Mouse (Mus musculus): ENCODE measurements around the gene Nrxn3. TPM values are rescaled to one million over a fixed set of nuclear protein-coding genes. Genes with fewer than 3 reads are reported as not detected.

Nrxn3 gene
- polyA plus RNA-seq, 1 experiment: 3.0 TPM

- H3K36me3 ChIP-seq (ENCODE audit: control insufficient read depth, insufficient read depth): no peaks in the 10 kb centered on the region
- no peak overlapping the region for H3ac ChIP-seq (ENCODE audit: control insufficient read depth, insufficient read length)
- TF ChIP-seq MAX (IDR thresholded peaks at IDR 0.05; ENCODE audit: low read depth) (no peak), MYOG (IDR thresholded peaks at IDR 0.05; ENCODE audit: control insufficient read depth in 1 of 3, insufficient read depth in 1 of 3, insufficient read length in 2 of 3, low read depth in 2 of 3) (no peak), E2F4 (IDR thresholded peaks at IDR 0.05; ENCODE audit: insufficient read depth) (no peak), MYOD1 (IDR thresholded peaks at IDR 0.05; ENCODE audit: control insufficient read depth in 1 of 3, insufficient read length in 2 of 3, low read depth in 2 of 3) (no peak), POLR2A (IDR thresholded peaks at IDR 0.05; ENCODE audit: insufficient read length, low read depth) (no peak), TCF3 (IDR thresholded peaks at IDR 0.05; ENCODE audit: insufficient read length, low read depth) (no peak), USF1 (IDR thresholded peaks at IDR 0.05; ENCODE audit: low read depth) (no peak), TCF12 (IDR thresholded peaks at IDR 0.05; ENCODE audit: insufficient read depth, poor library complexity, severe bottlenecking) (no peak), CEBPB (IDR thresholded peaks at IDR 0.05; ENCODE audit: insufficient read depth, poor library complexity, severe bottlenecking) (no peak), SRF (IDR thresholded peaks at IDR 0.05; ENCODE audit: control insufficient read depth, insufficient read length, low read depth) (no peak), POLR2AphosphoS2 (IDR thresholded peaks at IDR 0.05; ENCODE audit: insufficient read length, low read depth) (no peak), REST (IDR thresholded peaks at IDR 0.05; ENCODE audit: insufficient read depth, insufficient read length) (no peak)
- no peaks in the 10 kb centered on the region for H3K79me2 ChIP-seq (ENCODE audit: control insufficient read depth, insufficient read depth)
- no peaks in the 10 kb centered on the region for H3K27me3 ChIP-seq (ENCODE audit: control insufficient read depth, insufficient read depth, insufficient read length)
- no peak overlapping the region for H3K4me3 ChIP-seq
- H3K4me2 ChIP-seq (ENCODE audit: low read depth): no peak overlapping the region
Measured at GRCm38 (mm10) chr12:88897331-88897730, 174.7 kb downstream of the Nrxn3 start.

- Histone ChIP-seq H3K4me2 (ENCODE audit: low read depth) (no peak overlapping the region), H3K79me2 (ENCODE audit: control insufficient read depth, insufficient read depth) (no peaks in the 10 kb centered on the region), H3K4me3 (no peak overlapping the region), H3K36me3 (ENCODE audit: control insufficient read depth, insufficient read depth) (no peaks in the 10 kb centered on the region), H3K27me3 (ENCODE audit: control insufficient read depth, insufficient read depth, insufficient read length) (no peaks in the 10 kb centered on the region), H3ac (ENCODE audit: control insufficient read depth, insufficient read length) (no peak overlapping the region)
- no peak for TF ChIP-seq MAX (IDR thresholded peaks at IDR 0.05; ENCODE audit: low read depth)
- no peak for TF ChIP-seq E2F4 (IDR thresholded peaks at IDR 0.05; ENCODE audit: insufficient read depth)
- TF ChIP-seq TCF3 (IDR thresholded peaks at IDR 0.05; ENCODE audit: insufficient read length, low read depth): no peak
- no peak for TF ChIP-seq CEBPB (IDR thresholded peaks at IDR 0.05; ENCODE audit: insufficient read depth, poor library complexity, severe bottlenecking)
- no peak for TF ChIP-seq USF1 (IDR thresholded peaks at IDR 0.05; ENCODE audit: low read depth)
- no peak for TF ChIP-seq POLR2AphosphoS2 (IDR thresholded peaks at IDR 0.05; ENCODE audit: insufficient read length, low read depth)
- no peak for TF ChIP-seq REST (IDR thresholded peaks at IDR 0.05; ENCODE audit: insufficient read depth, insufficient read length)
- TF ChIP-seq POLR2A (IDR thresholded peaks at IDR 0.05; ENCODE audit: insufficient read length, low read depth): no peak
- no peak for TF ChIP-seq TCF12 (IDR thresholded peaks at IDR 0.05; ENCODE audit: insufficient read depth, poor library complexity, severe bottlenecking)
- no peak for TF ChIP-seq MYOG (IDR thresholded peaks at IDR 0.05; ENCODE audit: control insufficient read depth in 1 of 3, insufficient read depth in 1 of 3, insufficient read length in 2 of 3, low read depth in 2 of 3)
- TF ChIP-seq SRF (IDR thresholded peaks at IDR 0.05; ENCODE audit: control insufficient read depth, insufficient read length, low read depth): no peak
- no peak for TF ChIP-seq MYOD1 (IDR thresholded peaks at IDR 0.05; ENCODE audit: control insufficient read depth in 1 of 3, insufficient read length in 2 of 3, low read depth in 2 of 3)
Measured at GRCm38 (mm10) chr12:88900014-88900727, 177.5 kb downstream of the Nrxn3 start.

GRCm38 (mm10) chr12:88900728-88901080 lies 178.0 kb downstream of the Nrxn3 start:
- TF ChIP-seq USF1 (IDR thresholded peaks at IDR 0.05; ENCODE audit: low read depth) (no peak), TCF3 (IDR thresholded peaks at IDR 0.05; ENCODE audit: insufficient read length, low read depth) (no peak), SRF (IDR thresholded peaks at IDR 0.05; ENCODE audit: control insufficient read depth, insufficient read length, low read depth) (no peak), MAX (IDR thresholded peaks at IDR 0.05; ENCODE audit: low read depth) (no peak), TCF12 (IDR thresholded peaks at IDR 0.05; ENCODE audit: insufficient read depth, poor library complexity, severe bottlenecking) (no peak), CEBPB (IDR thresholded peaks at IDR 0.05; ENCODE audit: insufficient read depth, poor library complexity, severe bottlenecking) (no peak), POLR2A (IDR thresholded peaks at IDR 0.05; ENCODE audit: insufficient read length, low read depth) (no peak), MYOG (IDR thresholded peaks at IDR 0.05; ENCODE audit: control insufficient read depth in 1 of 3, insufficient read depth in 1 of 3, insufficient read length in 2 of 3, low read depth in 2 of 3) (no peak), REST (IDR thresholded peaks at IDR 0.05; ENCODE audit: insufficient read depth, insufficient read length) (no peak), MYOD1 (IDR thresholded peaks at IDR 0.05; ENCODE audit: control insufficient read depth in 1 of 3, insufficient read length in 2 of 3, low read depth in 2 of 3) (no peak), POLR2AphosphoS2 (IDR thresholded peaks at IDR 0.05; ENCODE audit: insufficient read length, low read depth) (no peak), E2F4 (IDR thresholded peaks at IDR 0.05; ENCODE audit: insufficient read depth) (no peak)
- no peak overlapping the region for H3K4me3 ChIP-seq
- no peak overlapping the region for H3ac ChIP-seq (ENCODE audit: control insufficient read depth, insufficient read length)
- H3K4me2 ChIP-seq (ENCODE audit: low read depth): no peak overlapping the region
- no peaks in the 10 kb centered on the region for H3K79me2 ChIP-seq (ENCODE audit: control insufficient read depth, insufficient read depth)
- H3K27me3 ChIP-seq (ENCODE audit: control insufficient read depth, insufficient read depth, insufficient read length): no peaks in the 10 kb centered on the region
- H3K36me3 ChIP-seq (ENCODE audit: control insufficient read depth, insufficient read depth): no peaks in the 10 kb centered on the region

- Histone ChIP-seq H3K27me3 (ENCODE audit: control insufficient read depth, insufficient read depth, insufficient read length) (no peaks in the 10 kb centered on the region), H3K4me3 (no peak overlapping the region), H3K4me2 (ENCODE audit: low read depth) (no peak overlapping the region), H3ac (ENCODE audit: control insufficient read depth, insufficient read length) (no peak overlapping the region), H3K36me3 (ENCODE audit: control insufficient read depth, insufficient read depth) (no peaks in the 10 kb centered on the region), H3K79me2 (ENCODE audit: control insufficient read depth, insufficient read depth) (no peaks in the 10 kb centered on the region)
- TF ChIP-seq USF1 (IDR thresholded peaks at IDR 0.05; ENCODE audit: low read depth) (no peak), POLR2A (IDR thresholded peaks at IDR 0.05; ENCODE audit: insufficient read length, low read depth) (no peak), E2F4 (IDR thresholded peaks at IDR 0.05; ENCODE audit: insufficient read depth) (no peak), TCF12 (IDR thresholded peaks at IDR 0.05; ENCODE audit: insufficient read depth, poor library complexity, severe bottlenecking) (no peak), REST (IDR thresholded peaks at IDR 0.05; ENCODE audit: insufficient read depth, insufficient read length) (no peak), CEBPB (IDR thresholded peaks at IDR 0.05; ENCODE audit: insufficient read depth, poor library complexity, severe bottlenecking) (no peak), SRF (IDR thresholded peaks at IDR 0.05; ENCODE audit: control insufficient read depth, insufficient read length, low read depth) (no peak), MAX (IDR thresholded peaks at IDR 0.05; ENCODE audit: low read depth) (no peak), TCF3 (IDR thresholded peaks at IDR 0.05; ENCODE audit: insufficient read length, low read depth) (no peak), MYOD1 (IDR thresholded peaks at IDR 0.05; ENCODE audit: control insufficient read depth in 1 of 3, insufficient read length in 2 of 3, low read depth in 2 of 3) (no peak), POLR2AphosphoS2 (IDR thresholded peaks at IDR 0.05; ENCODE audit: insufficient read length, low read depth) (no peak), MYOG (IDR thresholded peaks at IDR 0.05; ENCODE audit: control insufficient read depth in 1 of 3, insufficient read depth in 1 of 3, insufficient read length in 2 of 3, low read depth in 2 of 3) (no peak)
Measured at GRCm38 (mm10) chr12:88910761-88911160, 188.1 kb downstream of the Nrxn3 start.
